In the genomic region with DNA sequence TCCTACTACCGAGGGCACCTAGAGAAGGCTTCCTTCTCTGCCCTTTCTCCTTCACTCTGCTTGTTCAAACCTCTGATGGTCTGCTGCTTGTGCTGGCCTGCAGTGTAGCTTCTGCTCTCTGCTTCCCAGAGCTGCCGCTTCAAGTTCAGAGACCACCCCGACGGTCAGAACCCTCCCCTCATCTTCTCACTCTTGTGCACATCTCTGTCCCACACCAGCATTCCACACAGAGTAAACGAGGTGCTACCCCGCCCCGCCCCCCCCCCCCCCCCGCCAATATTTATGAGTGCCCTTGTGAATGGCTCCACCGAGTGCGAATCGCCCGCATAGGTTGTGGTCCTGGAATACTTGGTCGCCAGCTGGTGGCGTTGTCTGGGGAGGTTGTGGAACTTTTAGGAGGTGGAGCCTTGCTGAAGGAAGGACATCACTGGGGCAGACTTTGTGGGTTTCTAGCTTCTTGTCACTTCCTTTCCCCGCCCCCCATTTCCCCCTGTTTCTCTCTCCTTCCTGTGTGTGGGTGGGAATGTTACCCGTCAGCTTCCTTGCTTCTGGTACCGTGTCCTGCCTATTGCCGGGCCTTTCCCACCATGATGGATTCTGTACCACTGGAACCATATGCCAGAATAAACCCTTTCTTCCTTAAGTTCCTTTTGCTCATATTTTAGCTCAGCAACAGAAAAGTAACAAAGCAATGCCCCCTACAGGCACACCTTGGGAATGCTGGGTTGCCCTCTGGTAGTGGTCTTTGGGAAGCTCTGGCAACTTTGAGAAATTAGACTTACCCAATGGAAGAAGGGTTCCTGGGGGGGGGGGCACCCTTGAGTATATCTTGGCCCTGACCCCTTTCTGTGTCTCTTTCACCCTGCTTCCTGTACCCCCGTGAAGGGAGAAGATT, we compare ENCODE assay signal across 8 mouse cellular contexts. TPM values are rescaled to one million over a fixed set of nuclear protein-coding genes. Genes with fewer than 3 reads are reported as not detected.
DNase-seq lines count a peak whose midpoint lies in the region; ATAC-seq lines count a peak whose summit lies in the region.

No protein-coding gene starts in this region.

- no peak for ATAC-seq in erythroblast, adult 5-6 weeks (replicated peaks; ENCODE audit: low FRiP score, poor library complexity, severe bottlenecking)
- ATAC-seq in embryonic facial prominence, embryonic 12.5 days (ENCODE audit: insufficient number of reproducible peaks, insufficient read depth, low FRiP score, low TSS enrichment), result no peak
- ATAC-seq in megakaryocyte progenitor cell, adult 5-6 weeks (replicated peaks; ENCODE audit: poor library complexity), result peak; percentile 57

- 0 out of 2 replicates have a peak overlapping the region, but pooled peaks have one; percentile 17 for H3K4me2 ChIP-seq in embryonic facial prominence, embryonic 12.5 days (replicated peaks)

- H3K4me1 ChIP-seq in erythroblast, embryonic 14.5 days (ENCODE audit: control insufficient read depth), result peaks cover 17% of the 10 kb centered on the region
- peaks cover 13% of the 10 kb centered on the region; the same call in 1 of the 2 replicates for H3K4me1 ChIP-seq in embryonic facial prominence, embryonic 12.5 days
- H3K4me1 ChIP-seq in limb, embryonic 10.5 days, result peaks cover 27% of the 10 kb centered on the region

- no peaks in the 10 kb centered on the region for H3K9me3 ChIP-seq in erythroblast, embryonic 14.5 days (ENCODE audit: control insufficient read depth, low read length)
- H3K9me3 ChIP-seq in embryonic facial prominence, embryonic 12.5 days, result no peaks in the 10 kb centered on the region
- H3K9me3 ChIP-seq in limb, embryonic 10.5 days (replicated peaks), result no peaks in the 10 kb centered on the region

- no peaks in the 10 kb centered on the region for H3K27me3 ChIP-seq in erythroblast, embryonic 14.5 days (ENCODE audit: control insufficient read depth)
- no peaks in the 10 kb centered on the region for H3K27me3 ChIP-seq in embryonic facial prominence, embryonic 12.5 days
- no peaks in the 10 kb centered on the region for H3K27me3 ChIP-seq in limb, embryonic 10.5 days (ENCODE audit: low read depth, poor library complexity, severe bottlenecking)

- WGBS in embryonic facial prominence, embryonic 12.5 days, result 43% methylated on average over 19 of the region's 19 CpGs
- 31% methylated on average over 19 of the region's 19 CpGs for WGBS in limb, embryonic 10.5 days

- DNase-seq in CD8-positive naive resting alpha-beta T cell, adult 2 months (ENCODE audit: low read depth in 2 of 2, low spot score in 2 of 2), result peak; percentile 52 to 72
- DNase-seq in limb, embryonic 10.5 days (ENCODE audit: low spot score), result peak; percentile 57
- no peak for DNase-seq in frontal cortex, postnatal 14 days (ENCODE audit: low spot score in 2 of 2)
- no peak for DNase-seq in left cerebral cortex, adult 11 months (ENCODE audit: low spot score)

- H3K4me3 ChIP-seq in erythroblast, embryonic 14.5 days (replicated peaks), result peak overlapping the region; percentile 26
- no peak overlapping the region for H3K4me3 ChIP-seq in embryonic facial prominence, embryonic 12.5 days
- H3K4me3 ChIP-seq in limb, embryonic 10.5 days, result peak overlapping the region; percentile 28

- no peaks in the 10 kb centered on the region for H3K36me3 ChIP-seq in erythroblast, embryonic 14.5 days (ENCODE audit: control insufficient read depth)
- H3K36me3 ChIP-seq in embryonic facial prominence, embryonic 12.5 days, result no peaks in the 10 kb centered on the region
- no peaks in the 10 kb centered on the region for H3K36me3 ChIP-seq in limb, embryonic 10.5 days

- no peak overlapping the region for H3K9ac ChIP-seq in embryonic facial prominence, embryonic 12.5 days

- H3K27ac ChIP-seq in embryonic facial prominence, embryonic 12.5 days, result no peak overlapping the region
- peak overlapping the region; percentile 90 for H3K27ac ChIP-seq in limb, embryonic 10.5 days

RNA-seq across cellular contexts. Expression of a gene that starts 0.6 kb away (rescaled TPM):
- polyA plus RNA-seq in erythroblast, embryonic 14.5 days (2012), result 0.46 and 0.52 TPM in 2 replicates
- total RNA-seq in erythroblast, adult 5-6 weeks (2015; ENCODE audit: low replicate concordance), result 20.9 and 27.9 TPM in 2 replicates
- total RNA-seq in erythroblast, adult 5-6 weeks (2017; ENCODE audit: low replicate concordance), result 4.9 and 6.2 TPM in 2 replicates
- polyA plus RNA-seq in embryonic facial prominence, embryonic 12.5 days (2016; fragmentation: Nextera tagmentation; extraction: Ambion mirVana), result 97.4 and 109 TPM in 2 replicates
- 87.3 and 106 TPM in 2 replicates for polyA plus RNA-seq in limb, embryonic 10.5 days (2016; fragmentation: Nextera tagmentation; extraction: Ambion mirVana)
- 67.1 and 71.7 TPM in 2 replicates for total RNA-seq in megakaryocyte progenitor cell, adult 5-6 weeks (2015)
- total RNA-seq in megakaryocyte progenitor cell, adult 5-6 weeks (2017), result 24.6 and 28.8 TPM in 2 replicates

RNA-seq across cellular contexts. Expression of a gene that starts 29.5 kb away (rescaled TPM):
- 0.07 and 0.08 TPM in 2 replicates for polyA plus RNA-seq in erythroblast, embryonic 14.5 days (2012)
- 1.2 TPM in 1 of 2 replicates, not detected in the other for total RNA-seq in erythroblast, adult 5-6 weeks (2015; ENCODE audit: low replicate concordance)
- total RNA-seq in erythroblast, adult 5-6 weeks (2017; ENCODE audit: low replicate concordance), result 1.2 TPM in 1 of 2 replicates, not detected in the other
- 4.5 and 5.1 TPM in 2 replicates for polyA plus RNA-seq in embryonic facial prominence, embryonic 12.5 days (2016; fragmentation: Nextera tagmentation; extraction: Ambion mirVana)
- polyA plus RNA-seq in limb, embryonic 10.5 days (2016; fragmentation: Nextera tagmentation; extraction: Ambion mirVana), result 0.38 and 0.81 TPM in 2 replicates
- not detected in 2 replicates for total RNA-seq in megakaryocyte progenitor cell, adult 5-6 weeks (2015)
- 0.17 and 0.37 TPM in 2 replicates for total RNA-seq in megakaryocyte progenitor cell, adult 5-6 weeks (2017)

RNA-seq across cellular contexts. Expression of a gene that starts 41.2 kb away (rescaled TPM):
- 0.07 and 0.15 TPM in 2 replicates for polyA plus RNA-seq in erythroblast, embryonic 14.5 days (2012)
- total RNA-seq in erythroblast, adult 5-6 weeks (2015; ENCODE audit: low replicate concordance), result 4.0 and 10.0 TPM in 2 replicates
- total RNA-seq in erythroblast, adult 5-6 weeks (2017; ENCODE audit: low replicate concordance), result 0.77 and 6.7 TPM in 2 replicates
- polyA plus RNA-seq in embryonic facial prominence, embryonic 12.5 days (2016; fragmentation: Nextera tagmentation; extraction: Ambion mirVana), result 3.7 and 4.2 TPM in 2 replicates
- 3.1 TPM in 2 replicates for polyA plus RNA-seq in limb, embryonic 10.5 days (2016; fragmentation: Nextera tagmentation; extraction: Ambion mirVana)
- total RNA-seq in megakaryocyte progenitor cell, adult 5-6 weeks (2015), result 6.9 and 8.7 TPM in 2 replicates
- total RNA-seq in megakaryocyte progenitor cell, adult 5-6 weeks (2017), result 1.1 and 4.9 TPM in 2 replicates

Comparison
In these comparisons a context has a peak if more than half of its experiments do, and no peak if none do; other contexts are left out.
1. DNase-seq: peak in CD8-positive naive resting alpha-beta T cell, adult 2 months (2 of 2) and limb, embryonic 10.5 days (single experiment); none in frontal cortex, postnatal 14 days (0 of 2) and left cerebral cortex, adult 11 months (single experiment).
2. RNA of a gene that starts 0.6 kb away (polyA plus RNA-seq): 87.3 to 106 TPM in limb, embryonic 10.5 days and 97.4 to 109 TPM in embryonic facial prominence, embryonic 12.5 days; 0.46 to 0.52 TPM in erythroblast, embryonic 14.5 days; every median in the first group is over 10 times any median in the second.